Mouse (Mus musculus): ENCODE measurements around the gene Lpin1. TPM values are rescaled to one million over a fixed set of nuclear protein-coding genes. Genes with fewer than 3 reads are reported as not detected.

Lpin1 gene
- total and polyA plus RNA-seq, 2 experiments from 2014 or later, result 8.4 to 15.4 TPM

DNA sequence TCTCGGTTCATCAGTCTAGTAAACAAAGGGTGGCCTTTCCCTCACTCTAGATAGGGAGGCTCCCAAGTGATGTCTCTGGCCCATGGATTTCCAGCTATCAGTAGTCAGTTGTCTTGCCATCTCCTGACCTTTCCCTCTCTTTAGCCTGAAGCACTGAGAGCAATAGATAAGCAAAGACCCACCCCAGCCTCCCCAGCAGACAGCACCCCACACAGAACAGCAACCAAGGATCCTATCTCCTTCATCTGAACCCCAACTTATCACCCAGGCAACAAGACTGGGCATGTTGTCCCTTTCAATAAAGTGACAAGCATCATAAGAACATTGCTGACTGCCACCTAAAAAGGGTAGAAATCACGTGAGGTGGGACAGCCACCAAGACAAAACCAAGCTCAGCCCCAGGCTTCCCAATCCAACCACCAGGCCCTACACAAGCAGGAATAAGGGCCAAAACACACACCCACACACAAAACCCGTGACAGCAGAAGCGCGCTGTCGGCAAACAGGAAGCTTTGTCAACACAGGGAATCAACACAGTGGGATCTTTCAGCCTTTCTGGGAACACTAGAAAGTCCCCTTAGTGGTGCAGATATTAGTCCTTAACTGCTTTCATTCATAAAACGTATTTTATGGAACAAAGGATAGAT, 22.2 kb downstream of the Lpin1 start:
- peak overlapping the region; percentile 95 for H3K9ac ChIP-seq
- peak overlapping the region; percentile 87; the same call in 1 of the 2 replicates for H3K27ac ChIP-seq (ENCODE audit: low read depth, low read length)
- no peak; the same call in 1 of the 2 replicates for ATAC-seq
- peak overlapping the region; percentile 76 for H3K4me2 ChIP-seq (ENCODE audit: low read depth)
- DNase-seq, result peak; percentile 50
- no peaks in the 10 kb centered on the region for H3K9me3 ChIP-seq (ENCODE audit: low read length)
- peak overlapping the region; percentile 91 for H3K4me3 ChIP-seq (ENCODE audit: low read depth, low read length)
- peaks cover 13% of the 10 kb centered on the region for H3K4me1 ChIP-seq (ENCODE audit: insufficient read depth)
- H3K36me3 ChIP-seq (ENCODE audit: insufficient read depth), result no peaks in the 10 kb centered on the region
- 10% methylated on average over 7 of the region's 7 CpGs for WGBS
- TF ChIP-seq CTCF (IDR thresholded peaks at IDR 0.05; ENCODE audit: low read depth), result no peak
- no peaks in the 10 kb centered on the region for H3K27me3 ChIP-seq (ENCODE audit: insufficient read depth, low read length)

DNA sequence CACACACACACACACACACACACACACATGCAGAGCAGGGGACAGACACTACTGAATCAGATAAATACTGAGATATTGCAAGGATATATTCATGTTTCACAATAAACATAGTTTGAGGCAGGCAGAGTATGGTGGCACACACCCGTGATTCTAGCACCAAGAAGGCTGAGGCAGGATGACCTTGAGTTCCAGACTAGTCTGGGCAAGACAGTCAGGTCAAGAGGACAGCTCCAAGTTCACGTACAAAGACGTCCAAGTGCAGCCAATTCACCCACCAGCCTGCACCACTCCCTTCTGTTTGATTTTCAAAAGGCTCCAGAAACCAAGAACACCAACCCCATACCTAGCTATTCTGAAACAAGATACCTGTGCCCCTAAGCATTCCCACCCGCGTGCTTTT, 23.0 kb downstream of the Lpin1 start:
- no peak for TF ChIP-seq CTCF (IDR thresholded peaks at IDR 0.05; ENCODE audit: low read depth)
- WGBS, result 79% methylated on average over 5 of the region's 5 CpGs
- ATAC-seq (no peak), DNase-seq (no peak)
- Histone ChIP-seq H3K27me3 (ENCODE audit: insufficient read depth, low read length) (no peaks in the 10 kb centered on the region), H3K4me3 (ENCODE audit: low read depth, low read length) (peak overlapping the region; percentile 91), H3K4me2 (ENCODE audit: low read depth) (peak overlapping the region; percentile 76), H3K36me3 (ENCODE audit: insufficient read depth) (no peaks in the 10 kb centered on the region), H3K27ac (ENCODE audit: low read depth, low read length) (no peak overlapping the region), H3K4me1 (ENCODE audit: insufficient read depth) (peaks cover 13% of the 10 kb centered on the region), H3K9ac (peak overlapping the region; percentile 95; the same call in 1 of the 2 replicates), H3K9me3 (ENCODE audit: low read length) (no peaks in the 10 kb centered on the region)

DNA sequence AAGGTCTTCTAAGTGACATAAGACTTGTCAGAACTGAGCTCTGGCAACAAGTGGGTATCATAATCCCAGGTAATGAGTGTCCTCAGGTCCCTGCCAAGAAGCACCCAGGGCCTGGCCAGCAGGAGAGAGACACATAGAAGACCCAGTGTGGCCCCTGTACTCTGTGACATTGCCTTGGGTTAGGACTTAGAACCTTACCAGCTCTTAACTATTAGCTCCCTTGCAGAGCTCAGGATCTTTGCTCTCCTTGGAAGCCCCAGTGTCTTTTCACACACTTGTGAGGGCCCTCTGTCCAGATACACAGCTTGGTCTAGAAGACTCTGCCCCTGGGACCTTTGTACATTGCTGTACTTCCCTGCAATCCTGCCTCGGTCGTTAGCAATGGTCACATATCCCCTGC, 23.7 kb downstream of the Lpin1 start:
- 84% methylated on average over 2 of the region's 2 CpGs for WGBS
- no peaks in the 10 kb centered on the region for H3K9me3 ChIP-seq (ENCODE audit: low read length)
- no peak overlapping the region for H3K4me3 ChIP-seq (ENCODE audit: low read depth, low read length)
- H3K27me3 ChIP-seq (ENCODE audit: insufficient read depth, low read length), result no peaks in the 10 kb centered on the region
- TF ChIP-seq CTCF (IDR thresholded peaks at IDR 0.05; ENCODE audit: low read depth), result no peak
- no peak overlapping the region for H3K27ac ChIP-seq (ENCODE audit: low read depth, low read length)
- H3K36me3 ChIP-seq (ENCODE audit: insufficient read depth), result no peaks in the 10 kb centered on the region
- H3K4me1 ChIP-seq (ENCODE audit: insufficient read depth), result peaks cover 13% of the 10 kb centered on the region
- DNase-seq (no peak), ATAC-seq (no peak)
- H3K9ac ChIP-seq, result no peak overlapping the region
- peak overlapping the region; percentile 76 for H3K4me2 ChIP-seq (ENCODE audit: low read depth)

DNA sequence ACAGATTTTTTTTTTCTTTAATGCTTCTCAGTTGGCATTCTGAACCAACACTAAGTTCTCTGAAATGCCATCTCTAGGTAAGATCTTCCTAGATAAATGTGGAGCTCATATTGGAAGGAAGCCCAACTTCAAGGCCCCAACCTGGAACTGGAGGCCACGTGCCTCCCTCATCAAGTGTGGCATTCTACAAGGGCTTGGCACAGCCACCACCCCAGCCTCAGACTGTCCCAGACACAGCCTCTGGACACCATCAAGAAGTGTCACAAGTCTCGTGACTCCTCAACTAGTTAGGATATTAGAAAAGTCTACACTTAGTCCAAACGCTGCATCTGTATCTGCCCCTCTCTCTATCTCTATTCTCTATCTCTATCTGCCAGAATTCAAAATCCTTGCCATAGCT, 25.8 kb downstream of the Lpin1 start:
- H3K36me3 ChIP-seq (ENCODE audit: insufficient read depth), result 0 out of 2 replicates have a peak, but pooled peaks cover under 1% of the 10 kb centered on the region
- no peak overlapping the region for H3K27ac ChIP-seq (ENCODE audit: low read depth, low read length)
- no peaks in the 10 kb centered on the region for H3K9me3 ChIP-seq (ENCODE audit: low read length)
- WGBS, result 75% methylated on average over 3 of the region's 3 CpGs
- ATAC-seq (no peak), DNase-seq (no peak)
- TF ChIP-seq CTCF (IDR thresholded peaks at IDR 0.05; ENCODE audit: low read depth), result no peak
- H3K4me1 ChIP-seq (ENCODE audit: insufficient read depth), result peaks cover 10% of the 10 kb centered on the region
- H3K9ac ChIP-seq, result no peak overlapping the region
- H3K4me2 ChIP-seq (ENCODE audit: low read depth), result no peak overlapping the region
- no peaks in the 10 kb centered on the region for H3K27me3 ChIP-seq (ENCODE audit: insufficient read depth, low read length)
- no peak overlapping the region for H3K4me3 ChIP-seq (ENCODE audit: low read depth, low read length)

DNA sequence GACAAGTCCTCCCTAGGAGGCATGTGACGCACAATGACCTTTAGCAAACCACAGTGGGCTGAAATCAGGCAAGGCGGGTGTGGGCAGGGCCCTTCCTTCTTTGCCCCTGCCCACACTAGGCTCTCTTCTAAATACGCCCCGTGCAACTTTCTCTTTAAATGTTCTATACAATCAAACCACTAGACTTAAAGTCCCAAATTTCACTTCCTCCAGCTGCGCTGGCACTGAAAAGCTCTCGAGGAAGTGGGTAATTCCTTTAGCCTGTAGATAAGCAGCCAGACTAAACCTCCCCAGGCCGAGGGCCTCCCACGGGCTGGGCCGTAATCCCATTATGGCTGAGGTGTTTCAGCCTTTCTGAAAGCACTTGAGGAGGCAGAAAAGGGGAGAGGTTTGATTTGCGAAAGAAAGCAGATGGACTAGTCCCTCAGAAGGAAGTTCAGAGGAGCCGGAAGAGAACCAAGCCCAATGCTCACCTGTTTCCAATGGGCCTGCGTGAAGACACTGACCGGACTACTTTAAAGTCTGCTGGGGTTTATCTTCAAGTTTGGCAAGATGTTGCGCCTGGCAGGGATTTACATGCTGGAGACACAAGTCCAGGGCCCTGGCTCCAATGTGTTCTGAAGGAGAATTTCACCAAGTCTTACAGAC, 26.6 kb downstream of the Lpin1 start:
- Histone ChIP-seq H3K27ac (ENCODE audit: low read depth, low read length) (no peak overlapping the region), H3K27me3 (ENCODE audit: insufficient read depth, low read length) (no peaks in the 10 kb centered on the region), H3K9ac (no peak overlapping the region), H3K4me2 (ENCODE audit: low read depth) (no peak overlapping the region), H3K36me3 (ENCODE audit: insufficient read depth) (peaks cover 8% of the 10 kb centered on the region; the same call in 1 of the 2 replicates), H3K4me1 (ENCODE audit: insufficient read depth) (peaks cover 10% of the 10 kb centered on the region), H3K9me3 (ENCODE audit: low read length) (no peaks in the 10 kb centered on the region), H3K4me3 (ENCODE audit: low read depth, low read length) (no peak overlapping the region)
- DNase-seq (no peak), ATAC-seq (no peak)
- WGBS, result 38% methylated on average over 14 of the region's 14 CpGs
- no peak for TF ChIP-seq CTCF (IDR thresholded peaks at IDR 0.05; ENCODE audit: low read depth)

DNA sequence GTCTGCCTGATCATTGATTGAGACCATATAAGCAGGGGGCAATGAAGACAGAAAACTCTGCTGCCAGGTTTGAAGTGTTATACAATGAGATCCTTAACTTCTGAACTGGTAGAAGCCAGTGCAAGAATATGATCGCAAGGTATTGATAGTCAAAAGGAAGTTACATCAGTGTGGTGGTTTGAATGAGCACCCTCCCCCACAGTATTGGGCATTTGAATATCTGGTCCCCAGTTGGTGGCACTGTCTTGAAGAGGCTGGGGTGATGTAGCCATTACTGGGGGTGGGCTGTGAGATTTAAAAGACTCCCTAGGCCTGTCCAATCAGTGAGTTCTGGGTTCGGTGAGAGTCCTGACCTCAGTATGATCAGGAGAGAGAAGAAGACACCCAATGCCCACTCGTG, 27.5 kb downstream of the Lpin1 start:
- DNase-seq (no peak), ATAC-seq (no peak)
- Histone ChIP-seq H3K27me3 (ENCODE audit: insufficient read depth, low read length) (no peaks in the 10 kb centered on the region), H3K4me2 (ENCODE audit: low read depth) (no peak overlapping the region), H3K27ac (ENCODE audit: low read depth, low read length) (no peak overlapping the region), H3K36me3 (ENCODE audit: insufficient read depth) (peaks cover 15% of the 10 kb centered on the region), H3K9ac (no peak overlapping the region), H3K9me3 (ENCODE audit: low read length) (no peaks in the 10 kb centered on the region), H3K4me1 (ENCODE audit: insufficient read depth) (peaks cover 5% of the 10 kb centered on the region), H3K4me3 (ENCODE audit: low read depth, low read length) (no peak overlapping the region)
- TF ChIP-seq CTCF (IDR thresholded peaks at IDR 0.05; ENCODE audit: low read depth), result no peak
- 86% methylated on average over 3 of the region's 3 CpGs for WGBS

DNA sequence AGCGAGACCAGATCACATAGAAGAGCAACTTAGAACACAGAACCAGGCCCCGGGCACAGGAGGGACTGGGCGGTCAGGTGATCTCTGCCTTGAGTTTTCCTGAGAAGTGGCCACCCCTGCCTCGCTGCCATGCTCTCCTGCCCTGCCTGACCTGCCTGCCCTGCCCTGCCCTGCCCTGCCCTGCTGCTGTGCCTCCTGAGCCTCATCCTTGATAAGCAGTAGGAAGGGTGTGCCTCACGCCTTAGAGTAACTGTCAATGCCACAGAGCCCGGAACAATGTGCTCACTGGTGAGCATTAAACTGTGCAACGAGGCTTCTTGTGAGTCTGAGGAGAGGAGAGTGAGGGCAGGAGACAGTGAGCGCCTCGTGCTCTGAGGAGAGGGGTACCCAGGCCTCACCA, 30.5 kb downstream of the Lpin1 start:
- Histone ChIP-seq H3K9ac (no peak overlapping the region), H3K4me1 (ENCODE audit: insufficient read depth) (no peaks in the 10 kb centered on the region), H3K36me3 (ENCODE audit: insufficient read depth) (peaks cover 39% of the 10 kb centered on the region), H3K27me3 (ENCODE audit: insufficient read depth, low read length) (no peaks in the 10 kb centered on the region), H3K9me3 (ENCODE audit: low read length) (no peaks in the 10 kb centered on the region), H3K27ac (ENCODE audit: low read depth, low read length) (no peak overlapping the region), H3K4me2 (ENCODE audit: low read depth) (no peak overlapping the region), H3K4me3 (ENCODE audit: low read depth, low read length) (no peak overlapping the region)
- no peak for TF ChIP-seq CTCF (IDR thresholded peaks at IDR 0.05; ENCODE audit: low read depth)
- 64% methylated on average over 9 of the region's 9 CpGs for WGBS
- ATAC-seq, result no peak
- DNase-seq, result no peak

Measured in forebrain, postnatal 0 days (tissue).